Mouse (Mus musculus): ENCODE measurements around the gene Ocm.

The Ocm gene

DNA sequence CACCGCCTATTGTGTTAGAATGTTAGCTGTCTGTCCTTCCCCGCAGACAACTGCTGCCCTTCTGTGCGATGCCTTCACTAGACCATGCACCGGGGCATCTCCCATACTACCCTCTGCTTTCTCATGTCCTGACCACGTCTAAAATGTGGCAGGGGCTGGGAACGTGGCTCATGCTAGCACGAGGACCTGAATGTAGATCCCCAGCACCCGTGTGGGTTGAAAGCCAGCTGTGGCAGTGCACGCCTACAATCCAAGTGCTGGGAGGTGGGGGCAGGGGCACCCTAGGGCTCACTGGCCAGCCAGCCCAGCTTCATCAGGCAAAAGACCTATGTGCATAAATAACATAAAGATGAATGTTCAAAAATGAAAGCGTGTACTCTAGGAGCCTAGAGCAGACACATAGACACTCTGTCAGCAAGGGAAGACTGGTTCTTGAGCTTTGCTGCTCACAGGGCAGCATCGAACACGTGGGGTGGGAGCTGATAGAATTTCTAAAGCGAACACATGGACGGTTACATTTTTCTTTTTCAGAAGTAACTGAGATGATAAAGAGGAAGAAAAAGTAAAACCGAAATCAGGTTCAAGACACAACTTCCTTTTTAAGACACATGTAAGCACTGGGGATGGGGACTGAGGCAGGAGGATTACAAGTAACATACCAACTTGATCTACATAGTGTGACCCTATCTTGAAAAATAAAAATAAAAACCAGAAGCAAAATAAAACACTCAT lies 23.8 kb downstream of the Ocm start:
- DNase-seq (ENCODE audit: low spot score), result no peak

- no peak for DNase-seq (ENCODE audit: low spot score)
These were observed 27.1 kb downstream of the Ocm start for GRCm38 (mm10) chr5:143999409-143999808.

DNA sequence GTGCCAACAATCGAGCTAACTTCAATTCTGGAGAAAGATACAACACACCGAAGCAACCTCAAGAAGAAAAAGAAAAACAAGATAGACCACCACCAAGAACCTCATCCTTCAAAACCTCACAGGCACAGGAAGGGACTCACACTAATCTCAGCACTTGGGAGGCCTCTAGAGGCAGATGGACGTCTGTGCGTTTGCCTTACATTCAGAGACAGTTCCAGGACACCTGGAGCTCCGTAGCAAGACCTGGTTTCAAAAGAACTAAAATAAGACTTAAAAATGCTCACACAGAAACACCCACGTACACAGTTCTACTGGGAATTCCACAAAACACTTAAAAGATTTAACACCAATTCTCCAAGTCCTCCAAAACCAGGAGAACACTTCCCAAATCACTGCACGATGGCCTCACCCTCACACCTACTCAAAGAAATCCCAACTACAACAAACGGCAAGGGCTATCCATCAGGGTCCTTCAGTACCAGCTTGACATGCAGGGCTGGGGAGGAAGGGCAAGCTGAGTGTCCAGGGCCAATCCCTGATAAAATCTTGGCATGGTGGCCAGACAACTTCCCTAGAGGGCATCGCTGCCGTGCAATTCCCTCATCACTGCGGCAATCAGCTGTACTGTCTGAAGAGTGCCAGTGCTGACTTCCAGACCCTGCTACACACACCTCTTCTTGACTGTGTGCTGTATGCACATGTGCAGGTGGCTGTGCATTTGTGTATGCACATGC lies 31.7 kb downstream of the Ocm start:
- DNase-seq (ENCODE audit: low spot score), result no peak

DNA sequence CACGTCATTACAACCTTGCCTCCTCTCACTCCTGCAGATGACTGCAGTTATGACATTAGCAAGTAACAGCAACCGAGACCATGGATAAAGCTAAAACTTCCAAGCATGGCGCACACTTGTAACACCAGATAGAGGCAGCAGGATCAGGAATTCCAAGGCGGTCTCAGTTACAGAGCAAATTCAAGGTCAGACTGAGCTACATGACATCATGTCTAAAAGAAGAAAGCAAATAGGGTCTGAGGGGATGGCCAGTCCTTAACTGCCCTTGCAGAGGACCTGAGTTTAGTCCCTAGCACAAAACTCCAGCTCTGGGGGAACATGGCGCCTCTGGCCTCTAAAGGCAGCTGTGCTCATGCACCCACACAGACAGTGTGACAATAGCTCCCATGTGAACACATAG lies 32.6 kb downstream of the Ocm start:
- no peak for DNase-seq (ENCODE audit: low spot score)

DNA sequence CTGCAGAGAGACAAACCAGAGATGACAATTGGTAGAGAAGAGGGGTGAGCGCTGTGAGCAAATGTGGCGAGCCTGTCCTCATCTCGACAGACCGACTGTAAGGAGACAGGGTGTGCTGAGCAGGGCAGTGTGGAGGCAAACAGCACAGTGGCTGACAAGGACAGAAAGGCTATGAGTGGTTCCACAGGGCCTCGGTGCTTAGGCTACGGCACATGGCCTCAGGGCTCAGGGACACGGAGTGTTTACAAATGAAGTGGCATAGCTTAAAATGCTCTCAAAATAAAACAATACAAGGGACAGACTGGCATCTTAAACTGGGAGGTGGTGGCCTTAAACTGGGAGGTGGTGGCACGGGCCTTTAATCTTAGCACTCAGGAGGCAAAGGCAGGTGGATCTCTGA lies 33.2 kb downstream of the Ocm start:
- no peak for DNase-seq (ENCODE audit: low spot score)

- DNase-seq (ENCODE audit: low spot score), result no peak
These were observed 33.8 kb downstream of the Ocm start for GRCm38 (mm10) chr5:143992661-143993060.

GRCm38 (mm10) chr5:143990086-143990485 lies 36.4 kb downstream of the Ocm start:
- no peak for DNase-seq (ENCODE audit: low spot score)

GRCm38 (mm10) chr5:143989046-143989445 lies 37.4 kb downstream of the Ocm start:
- no peak for DNase-seq (ENCODE audit: low spot score)

DNA sequence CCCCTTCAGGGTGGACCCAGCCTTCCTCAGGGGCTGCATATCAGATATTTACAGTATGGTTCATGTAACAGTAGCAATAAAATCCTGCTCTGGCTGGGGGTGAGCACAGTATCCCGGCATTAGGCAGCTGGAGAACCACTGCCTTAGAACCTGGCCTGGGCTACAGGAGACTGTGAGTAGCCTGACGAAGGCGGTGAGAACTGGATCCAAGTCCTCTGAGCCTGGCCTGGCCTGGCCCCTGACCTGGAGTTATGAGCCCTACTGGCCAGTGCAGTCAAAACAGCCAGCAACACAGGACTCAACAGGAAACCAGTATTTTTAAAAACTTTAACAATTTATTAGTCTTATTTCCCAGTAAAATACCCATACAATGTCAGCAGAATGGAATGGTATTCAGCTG lies 38.9 kb downstream of the Ocm start:
- DNase-seq (ENCODE audit: low spot score), result no peak

DNA sequence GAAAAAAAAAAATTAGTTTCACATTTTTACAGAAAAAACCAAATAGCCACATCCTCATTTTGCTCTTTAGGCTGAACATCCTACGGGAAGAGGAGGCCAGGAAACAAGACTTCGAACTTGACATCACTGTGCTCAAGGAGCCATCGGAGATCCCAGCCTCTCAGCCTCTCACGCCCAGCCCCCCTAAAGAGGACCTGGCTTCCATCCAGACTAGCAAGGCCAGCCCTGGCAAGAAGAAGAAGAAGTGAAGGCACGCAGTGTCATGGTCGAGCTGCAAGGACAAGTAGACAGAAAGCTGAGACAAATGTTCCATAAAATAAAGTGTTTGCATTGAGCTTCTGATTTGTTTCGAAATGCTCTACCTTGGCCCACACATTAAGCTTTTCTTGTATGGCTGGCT lies 41.1 kb downstream of the Ocm start:
- DNase-seq (ENCODE audit: low spot score), result no peak

GRCm38 (mm10) chr5:143982361-143982760 lies 44.1 kb downstream of the Ocm start:
- no peak for DNase-seq (ENCODE audit: low spot score)

DNA sequence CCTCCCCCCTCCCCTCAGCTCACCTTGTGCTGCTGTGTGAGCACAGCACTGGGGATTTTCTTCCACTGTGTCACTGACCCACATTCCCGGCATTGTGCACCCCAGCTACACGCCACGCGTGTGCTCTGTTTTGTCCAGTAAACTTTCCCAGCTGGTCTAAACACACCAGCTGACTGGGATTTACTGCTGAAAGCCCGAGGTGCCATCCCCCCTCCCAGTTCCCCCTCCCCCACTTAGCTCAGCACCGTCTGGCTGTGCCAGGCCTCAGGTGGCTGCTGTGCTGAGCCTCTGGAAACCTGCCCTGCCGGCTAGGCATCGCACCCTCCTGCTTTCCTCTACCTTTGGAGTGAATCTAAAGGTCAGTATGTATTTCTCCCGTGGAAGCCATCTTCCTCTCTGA lies 45.6 kb downstream of the Ocm start:
- DNase-seq (ENCODE audit: low spot score), result no peak

- DNase-seq (ENCODE audit: low spot score), result no peak
These were observed 49.6 kb downstream of the Ocm start for GRCm38 (mm10) chr5:143976726-143977431.

DNA sequence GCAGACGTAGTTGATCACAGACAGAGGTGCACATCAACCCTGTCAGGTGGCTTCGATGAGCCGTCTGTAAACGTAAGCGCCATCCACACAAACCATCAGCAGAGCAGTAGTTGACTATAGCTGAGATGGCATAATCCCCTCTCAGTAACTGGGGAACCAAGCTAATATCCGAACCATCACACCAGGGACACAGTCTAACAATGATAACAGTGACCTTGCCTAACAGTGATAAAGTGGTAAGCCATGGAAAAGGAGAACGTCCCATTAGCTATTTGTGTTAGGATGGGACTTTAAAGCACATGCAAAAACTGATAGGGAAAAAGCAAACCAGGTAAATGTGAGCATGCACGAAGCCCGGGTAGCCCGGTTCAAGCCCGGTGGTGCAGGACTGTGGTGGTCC lies 50.2 kb downstream of the Ocm start:
- DNase-seq (ENCODE audit: low spot score), result no peak

DNA sequence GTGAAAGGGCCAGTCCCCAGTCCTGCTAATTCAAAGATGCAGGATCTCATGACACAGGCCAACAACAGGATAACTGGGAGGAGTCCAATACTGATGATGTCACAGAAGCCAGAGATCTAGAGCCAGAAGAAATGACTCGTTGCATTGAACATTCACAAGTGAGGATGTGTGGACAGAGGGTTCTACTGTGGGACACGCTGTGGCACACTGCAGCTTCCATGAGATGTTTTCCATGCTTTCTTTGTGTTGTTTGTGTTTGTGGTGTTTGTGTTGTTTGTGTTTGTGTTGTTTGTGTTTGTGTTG lies 50.9 kb downstream of the Ocm start:
- no peak for DNase-seq (ENCODE audit: low spot score)

- DNase-seq (ENCODE audit: low spot score), result no peak
These were observed 51.4 kb downstream of the Ocm start for GRCm38 (mm10) chr5:143974931-143975630.

DNA sequence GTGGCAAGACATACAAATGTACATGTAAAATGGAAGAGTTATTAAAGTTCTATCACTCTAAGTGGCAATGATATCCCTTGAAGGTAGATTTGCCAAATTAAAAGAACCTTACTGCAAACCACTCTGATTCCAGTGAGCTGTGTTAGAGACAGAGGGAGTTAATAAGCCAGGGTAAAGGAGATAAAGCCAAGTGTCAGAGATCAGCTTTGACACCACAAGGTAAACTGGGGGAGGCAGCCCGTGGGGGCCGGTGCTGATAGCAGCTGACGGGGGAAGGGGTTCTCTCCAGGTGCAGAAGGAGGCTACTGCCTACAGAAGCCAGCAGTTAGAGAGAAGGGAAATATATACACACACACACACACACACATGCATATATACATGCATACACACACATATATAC lies 53.8 kb downstream of the Ocm start:
- DNase-seq (ENCODE audit: low spot score), result no peak
